Mouse (Mus musculus) stomach, postnatal 0 days (tissue): ENCODE results near the gene Olfr311. TPM values are rescaled to one million over a fixed set of nuclear protein-coding genes. Genes with fewer than 3 reads are reported as not detected.

Source experiments
- ATAC-seq: fragments of 200-750 bp; cut with Nextera tagmentation; 2 replicates; pipeline ENCODE4 v1.8.0; 2017; ENCODE audit not compliant: low FRiP score, low TSS enrichment
- DNase-seq: peaks from one replicate; pipeline ENCODE4 v3.0.0-alpha.2; 2016; ENCODE audit warnings: low spot score
- H3K27ac ChIP-seq: fragments of 300-500 bp; sonication (generic); replicated peaks from 2 replicates; pipeline ENCODE4 v1.5.1; 2014; ENCODE audit warnings: mild to moderate bottlenecking, control low read depth
- H3K27me3 ChIP-seq: fragments of 300-500 bp; sonication (generic); 2 replicates; pipeline ENCODE4 v1.6.1; 2014; ENCODE audit warnings: low read length; ENCODE audit not compliant: control insufficient read depth, insufficient read depth
- H3K36me3 ChIP-seq: fragments of 300-500 bp; sonication (generic); 2 replicates; pipeline ENCODE4 v1.6.1; 2014; ENCODE audit warnings: low read length, mixed read lengths; ENCODE audit not compliant: control insufficient read depth, insufficient read depth
- H3K4me1 ChIP-seq: fragments of 300-500 bp; sonication (generic); replicated peaks from 2 replicates; pipeline ENCODE4 v1.6.1; 2014; ENCODE audit warnings: antibody characterized with exemption; ENCODE audit not compliant: control insufficient read depth, insufficient read depth
- H3K4me2 ChIP-seq: fragments of 300-500 bp; sonication (generic); replicated peaks from 2 replicates; pipeline ENCODE4 v1.6.1; 2014; ENCODE audit warnings: low read depth, mild to moderate bottlenecking, control low read depth, moderate library complexity
- H3K4me3 ChIP-seq: fragments of 300-500 bp; sonication (generic); 2 replicates; pipeline ENCODE4 v1.5.1; 2014; ENCODE audit warnings: low read depth, low read length, control low read depth
- H3K9ac ChIP-seq: fragments of 300-500 bp; sonication (generic); 2 replicates; pipeline ENCODE4 v1.6.1; 2014; ENCODE audit warnings: mild to moderate bottlenecking, low read length, control low read depth, mixed read lengths
- H3K9me3 ChIP-seq: fragments of 300-500 bp; sonication (generic); 2 replicates; pipeline ENCODE4 v1.6.1; 2016; ENCODE audit warnings: low read length; ENCODE audit not compliant: control insufficient read depth
- CTCF ChIP-seq: IDR thresholded peaks from 2 replicates; pipeline ENCODE4 v1.5.1; 2016; ENCODE audit warnings: antibody characterized with exemption, low read depth, mild to moderate bottlenecking, moderate library complexity
- EP300 ChIP-seq: optimal IDR thresholded peaks from 2 replicates; pipeline ENCODE3; 2016; ENCODE audit warnings: antibody characterized with exemption
- WGBS: fragments of 180-500 bp; shearing (Covaris S2); extraction: QIAGEN DNeasy Blood & Tissue Kit; methylation state at CpG from one replicate; pipeline ENCODE4 v1.1.7; 2014; 5-methylcytosine and 5-hydroxymethylcytosine counted together
- polyA plus RNA-seq: library from polyadenylated mRNA; unstranded; fragments of >200 nt; fragmentation: Nextera tagmentation; extraction: Ambion mirVana; gene quantifications from 2 replicates; pipeline ENCODE4 v1.2.1, GENCODE M21; 2015

Gene Olfr311
- polyA plus RNA-seq, 1 experiment from 2014 or later = not detected

DNA sequence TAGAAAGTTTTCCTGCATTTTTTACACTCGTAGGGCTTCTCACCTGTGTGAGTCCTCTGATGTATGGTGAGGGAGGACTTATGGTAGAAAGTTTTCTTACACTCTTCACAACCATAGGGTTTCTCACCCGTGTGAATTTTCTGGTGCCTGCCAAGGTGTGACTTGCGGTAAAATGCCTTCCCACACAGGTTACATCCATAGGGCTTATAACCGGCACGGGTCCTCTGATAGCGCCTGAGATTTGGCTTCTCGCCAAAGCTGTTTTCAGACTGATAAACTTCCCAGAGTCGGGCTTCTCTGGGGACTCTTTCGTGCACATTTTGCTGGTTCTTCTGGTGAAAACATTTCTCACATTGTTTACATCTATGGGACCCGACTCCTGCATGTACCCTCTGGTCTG, 51.5 kb downstream of the Olfr311 start:
- no peak for TF ChIP-seq EP300
- no peak for TF ChIP-seq CTCF
- H3K4me3 ChIP-seq = no peak overlapping the region
- H3K27ac ChIP-seq = no peak overlapping the region
- 83% methylated on average over 10 of the region's 10 CpGs for WGBS
- ATAC-seq (no peak), DNase-seq (no peak)
- no peaks in the 10 kb centered on the region for H3K27me3 ChIP-seq
- peaks cover 12% of the 10 kb centered on the region for H3K36me3 ChIP-seq
- H3K4me1 ChIP-seq = no peaks in the 10 kb centered on the region
- H3K9ac ChIP-seq = no peak overlapping the region
- no peaks in the 10 kb centered on the region for H3K9me3 ChIP-seq
- no peak overlapping the region for H3K4me2 ChIP-seq

Other genes starting within 250 kb of the Olfr311 start
- gene Olfr324, start 244.1 kb upstream of the Olfr311 start, polyA plus RNA-seq = not detected in 2 replicates
- gene 2210407C18Rik, start 223.2 kb upstream of the Olfr311 start, polyA plus RNA-seq = 1,000 and 1,066 TPM in 2 replicates
- gene Olfr323, start 208.8 kb upstream of the Olfr311 start, polyA plus RNA-seq = 0.29 and 0.46 TPM in 2 replicates
- gene Trim58, start 198.8 kb upstream of the Olfr311 start, polyA plus RNA-seq = 1.5 and 1.9 TPM in 2 replicates
- gene Olfr322, start 180.5 kb upstream of the Olfr311 start, polyA plus RNA-seq = not detected in 2 replicates
- gene Olfr320, start 158.2 kb upstream of the Olfr311 start, polyA plus RNA-seq = not detected in 2 replicates
- not detected in 2 replicates for gene Olfr319, start 140.1 kb upstream of the Olfr311 start, polyA plus RNA-seq
- not detected in 2 replicates for gene Olfr318, start 115.2 kb upstream of the Olfr311 start, polyA plus RNA-seq
- gene Olfr317, start 100.0 kb upstream of the Olfr311 start, polyA plus RNA-seq = 0.06 TPM in 1 of 2 replicates, not detected in the other
- gene Olfr316, start 86.5 kb upstream of the Olfr311 start, polyA plus RNA-seq = not detected in 2 replicates
- not detected in 2 replicates for gene Olfr315, start 66.1 kb upstream of the Olfr311 start, polyA plus RNA-seq
- not detected in 2 replicates for gene Olfr314, start 56.3 kb upstream of the Olfr311 start, polyA plus RNA-seq
- 3.1 and 3.7 TPM in 2 replicates for gene Fam183b, start 37.3 kb upstream of the Olfr311 start, polyA plus RNA-seq
- not detected in 2 replicates for gene Olfr313, start 24.3 kb upstream of the Olfr311 start, polyA plus RNA-seq
- gene Olfr312, start 10.0 kb upstream of the Olfr311 start, polyA plus RNA-seq = 0.04 TPM in 1 of 2 replicates, not detected in the other
- gene Gm12258, start 7.9 kb downstream of the Olfr311 start, polyA plus RNA-seq = 2.4 and 2.6 TPM in 2 replicates
- gene 2810021J22Rik, start 28.0 kb downstream of the Olfr311 start, polyA plus RNA-seq = 2.6 and 3.2 TPM in 2 replicates
- gene Zfp39, start 65.0 kb downstream of the Olfr311 start, polyA plus RNA-seq = 1.6 and 1.9 TPM in 2 replicates
- gene Btnl10, start 78.7 kb downstream of the Olfr311 start, polyA plus RNA-seq = 0.04 TPM in 1 of 2 replicates, not detected in the other
- 136 and 140 TPM in 2 replicates for gene Rnf187, start 99.7 kb downstream of the Olfr311 start, polyA plus RNA-seq
- gene Hist3h2ba, start 109.7 kb downstream of the Olfr311 start, polyA plus RNA-seq = 7.5 and 8.9 TPM in 2 replicates
- 18.7 and 19.1 TPM in 2 replicates for gene Hist3h2a, start 115.4 kb downstream of the Olfr311 start, polyA plus RNA-seq
- gene Trim17, start 115.4 kb downstream of the Olfr311 start, polyA plus RNA-seq = 0.05 and 0.08 TPM in 2 replicates
- gene Trim11, start 138.8 kb downstream of the Olfr311 start, polyA plus RNA-seq = 9.9 and 11.0 TPM in 2 replicates